Mouse (Mus musculus) neural tube, embryonic 14.5 days (tissue): Measurements from ENCODE around the gene Parp11. TPM values are rescaled to one million over a fixed set of nuclear protein-coding genes. Genes with fewer than 3 reads are reported as not detected.

Experiments used
- ATAC-seq: fragments of 200-750 bp; cut with Nextera tagmentation; 2 replicates; pipeline ENCODE4 v1.8.0; 2017; ENCODE audit warnings: low read depth, mild to moderate bottlenecking, moderate TSS enrichment, moderate library complexity
- H3K27ac ChIP-seq: fragments of 300-500 bp; sonication (generic); 2 replicates; pipeline ENCODE4 v1.5.1; 2014; ENCODE audit warnings: low read depth, mild to moderate bottlenecking, control low read depth, low read length, moderate library complexity, mixed read lengths
- H3K27me3 ChIP-seq: fragments of 300-500 bp; sonication (generic); 2 replicates; pipeline ENCODE4 v1.6.1; 2014; ENCODE audit warnings: low read length; ENCODE audit not compliant: control insufficient read depth, insufficient read depth
- H3K36me3 ChIP-seq: fragments of 300-500 bp; sonication (generic); 2 replicates; pipeline ENCODE4 v1.6.1; 2014; ENCODE audit warnings: low read length, mixed read lengths; ENCODE audit not compliant: control insufficient read depth, insufficient read depth
- H3K4me1 ChIP-seq: fragments of 300-500 bp; sonication (generic); 2 replicates; pipeline ENCODE4 v1.6.1; 2014; ENCODE audit warnings: low read length; ENCODE audit not compliant: control insufficient read depth, insufficient read depth
- H3K4me2 ChIP-seq: fragments of 300-500 bp; sonication (generic); 2 replicates; pipeline ENCODE4 v1.6.1; 2014; ENCODE audit warnings: mild to moderate bottlenecking, low read depth, low read length, control low read depth
- H3K4me3 ChIP-seq: fragments of 300-500 bp; sonication (generic); 2 replicates; pipeline ENCODE4 v1.5.1; 2014; ENCODE audit warnings: low read depth, low read length, control low read depth, mixed read lengths
- H3K9ac ChIP-seq: fragments of 300-500 bp; sonication (generic); replicated peaks from 2 replicates; pipeline ENCODE4 v1.6.1; 2014; ENCODE audit warnings: low read depth, mild to moderate bottlenecking, control low read depth, low read length, mixed read lengths
- H3K9me3 ChIP-seq: fragments of 300-500 bp; sonication (generic); 2 replicates; pipeline ENCODE4 v1.6.1; 2016; ENCODE audit warnings: low read length; ENCODE audit not compliant: control insufficient read depth
- WGBS: fragments of 180-500 bp; shearing (Covaris S2); extraction: QIAGEN DNeasy Blood & Tissue Kit; methylation state at CpG from one replicate; pipeline ENCODE4 v1.1.7; 2014; 5-methylcytosine and 5-hydroxymethylcytosine counted together
- polyA plus RNA-seq: library from polyadenylated mRNA; unstranded; fragments of >200 nt; fragmentation: Nextera tagmentation; extraction: Ambion mirVana; gene quantifications from 2 replicates; pipeline ENCODE4 v1.2.1, GENCODE M21; 2014

Gene Parp11
- polyA plus RNA-seq, 1 experiment from 2014 or later: 90.8 TPM

DNA sequence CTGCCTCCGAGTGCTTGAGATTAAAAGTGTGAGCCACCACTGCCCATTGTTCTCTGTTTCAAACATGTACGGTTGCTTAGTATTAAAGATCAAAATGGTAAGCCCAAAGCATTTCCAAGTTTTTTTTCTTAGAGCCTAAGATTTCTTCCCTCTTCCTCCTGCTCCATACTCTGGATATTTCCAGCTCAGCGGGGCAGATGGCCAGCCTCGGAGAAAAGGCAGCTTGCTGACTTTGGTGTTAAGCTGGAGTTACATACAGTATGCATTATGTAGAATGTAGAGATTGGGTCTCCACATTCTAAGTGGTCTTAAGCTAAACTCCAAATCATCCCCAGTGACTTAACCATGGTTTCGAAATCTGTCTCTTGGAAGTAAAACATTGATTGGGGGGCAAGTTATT is 21.5 kb upstream of the Parp11 start:
- Histone ChIP-seq H3K4me3 (no peak overlapping the region), H3K9ac (no peak overlapping the region), H3K36me3 (no peaks in the 10 kb centered on the region), H3K4me1 (no peaks in the 10 kb centered on the region), H3K4me2 (no peak overlapping the region), H3K27ac (no peak overlapping the region), H3K27me3 (no peaks in the 10 kb centered on the region), H3K9me3 (no peaks in the 10 kb centered on the region)
- WGBS: 83% methylated on average over 5 of the region's 5 CpGs
- no peak for ATAC-seq

DNA sequence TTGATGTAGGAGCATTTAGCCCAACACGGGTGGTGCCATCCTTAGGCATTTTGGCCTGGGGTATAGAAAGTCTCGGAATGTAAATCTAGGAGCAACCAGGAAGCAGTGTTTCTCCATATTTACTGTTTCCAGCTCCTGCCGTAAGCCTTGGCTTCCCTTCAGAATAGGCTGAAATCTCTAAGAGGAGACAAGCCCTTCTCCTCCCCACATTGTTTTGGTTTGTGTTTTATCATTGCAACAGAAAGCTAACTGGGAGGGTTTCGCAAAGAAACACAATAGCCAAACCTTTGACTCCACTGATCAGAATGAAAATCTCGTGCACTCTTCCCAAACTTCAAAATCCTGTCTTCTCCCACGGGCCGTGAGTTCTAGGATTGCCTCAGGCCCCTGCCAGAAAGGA is 15.9 kb upstream of the Parp11 start:
- Histone ChIP-seq H3K27ac (no peak overlapping the region), H3K27me3 (no peaks in the 10 kb centered on the region), H3K9me3 (no peaks in the 10 kb centered on the region), H3K36me3 (no peaks in the 10 kb centered on the region), H3K9ac (no peak overlapping the region), H3K4me2 (no peak overlapping the region), H3K4me3 (no peak overlapping the region), H3K4me1 (no peaks in the 10 kb centered on the region)
- no peak for ATAC-seq
- 89% methylated on average over 7 of the region's 7 CpGs for WGBS

DNA sequence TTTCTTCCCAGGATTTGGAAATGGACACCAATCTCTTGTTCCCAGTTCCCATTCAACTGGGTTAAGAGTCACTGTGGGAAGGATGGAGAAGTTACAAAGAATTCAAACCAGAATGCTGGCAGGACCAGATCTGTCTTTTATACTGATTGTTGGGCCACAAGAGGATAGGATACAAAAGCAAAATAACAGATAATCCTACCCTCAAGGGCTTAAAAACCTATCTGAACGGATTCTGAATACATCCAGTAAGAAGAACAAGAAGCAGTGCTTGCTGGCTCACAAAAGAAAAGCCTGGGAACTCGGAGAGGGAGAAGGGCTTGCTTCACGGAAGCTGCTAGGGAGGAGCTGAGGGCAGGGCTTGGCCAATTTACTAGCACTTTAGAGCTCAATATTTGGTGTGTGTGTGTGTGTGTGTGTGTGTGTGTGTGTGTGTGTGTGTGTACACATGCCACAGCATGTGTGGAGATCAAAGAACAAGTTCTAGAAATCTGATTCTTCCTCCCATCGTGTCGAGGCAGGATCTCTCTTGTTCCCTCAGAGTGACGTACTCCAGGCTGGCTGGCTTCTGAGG is 15.4 kb upstream of the Parp11 start:
- 67% methylated on average over 6 of the region's 6 CpGs for WGBS

DNA sequence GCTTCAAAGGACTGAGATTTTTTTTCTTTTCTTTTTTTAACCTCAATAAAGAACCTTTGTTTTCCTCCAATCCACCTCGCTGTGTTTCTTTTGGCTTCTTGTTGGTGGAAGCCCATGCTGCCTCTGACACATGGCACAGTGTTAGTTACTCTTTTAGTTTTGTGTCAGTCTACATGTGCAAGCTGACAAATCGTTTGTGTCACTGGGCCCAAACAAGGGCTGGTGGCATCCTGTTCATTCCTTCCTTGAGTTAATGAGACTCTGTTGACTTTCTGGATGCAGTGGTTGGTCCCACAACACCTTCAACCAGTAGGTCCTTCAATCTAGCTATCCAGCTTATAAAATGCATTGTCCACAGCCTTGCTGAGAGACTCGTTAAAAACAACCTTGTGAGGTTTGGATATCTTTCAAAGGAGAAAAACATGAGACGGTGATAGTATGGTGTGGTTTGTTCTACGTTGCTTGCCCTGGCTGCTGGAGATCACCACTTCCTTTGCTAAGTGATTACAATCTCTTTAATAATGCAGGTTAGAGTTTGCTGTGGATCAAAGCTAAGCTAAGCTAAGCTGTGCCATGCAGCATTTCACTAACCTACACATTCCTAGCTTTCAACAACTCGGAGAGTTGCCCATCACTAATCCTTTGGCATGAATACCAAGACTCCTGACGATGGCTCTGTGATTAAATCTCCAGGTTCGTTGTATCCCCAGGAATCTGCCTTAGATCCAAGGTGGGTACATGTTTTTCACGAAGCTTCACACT is 12.6 kb upstream of the Parp11 start:
- Histone ChIP-seq H3K4me1 (no peaks in the 10 kb centered on the region), H3K9ac (no peak overlapping the region), H3K4me3 (no peak overlapping the region), H3K27ac (no peak overlapping the region), H3K4me2 (no peak overlapping the region), H3K27me3 (no peaks in the 10 kb centered on the region), H3K36me3 (no peaks in the 10 kb centered on the region), H3K9me3 (no peaks in the 10 kb centered on the region)
- 85% methylated on average over 9 of the region's 9 CpGs for WGBS
- ATAC-seq: no peak

More for the DNA sequence above, 15.4 kb upstream of the Parp11 start:
- Histone ChIP-seq H3K27ac (no peak overlapping the region), H3K4me2 (no peak overlapping the region), H3K9me3 (no peaks in the 10 kb centered on the region), H3K36me3 (no peaks in the 10 kb centered on the region), H3K4me3 (no peak overlapping the region), H3K4me1 (no peaks in the 10 kb centered on the region), H3K9ac (no peak overlapping the region), H3K27me3 (no peaks in the 10 kb centered on the region)
- no peak for ATAC-seq

DNA sequence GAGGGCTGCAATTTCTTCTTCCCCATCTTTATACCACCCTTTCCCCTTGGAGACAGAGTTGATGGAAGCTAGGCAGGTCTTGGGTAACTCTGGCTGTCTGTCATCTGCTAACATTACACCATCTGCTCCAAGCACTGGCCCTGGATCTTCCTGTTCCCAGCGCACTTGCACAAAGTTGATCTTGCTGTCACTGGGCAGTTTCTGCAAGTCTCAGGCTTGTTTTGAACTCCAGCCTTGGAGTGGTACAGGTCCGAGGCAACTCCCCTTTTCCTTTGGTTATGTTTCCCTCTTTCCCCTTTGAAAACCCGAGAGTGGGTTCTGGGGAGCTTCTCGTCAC is 12.0 kb upstream of the Parp11 start:
- Histone ChIP-seq H3K4me3 (no peak overlapping the region), H3K27me3 (no peaks in the 10 kb centered on the region), H3K36me3 (no peaks in the 10 kb centered on the region), H3K9me3 (no peaks in the 10 kb centered on the region), H3K4me1 (no peaks in the 10 kb centered on the region), H3K4me2 (no peak overlapping the region), H3K27ac (no peak overlapping the region), H3K9ac (no peak overlapping the region)
- ATAC-seq: no peak
- 92% methylated on average over 4 of the region's 4 CpGs for WGBS

DNA sequence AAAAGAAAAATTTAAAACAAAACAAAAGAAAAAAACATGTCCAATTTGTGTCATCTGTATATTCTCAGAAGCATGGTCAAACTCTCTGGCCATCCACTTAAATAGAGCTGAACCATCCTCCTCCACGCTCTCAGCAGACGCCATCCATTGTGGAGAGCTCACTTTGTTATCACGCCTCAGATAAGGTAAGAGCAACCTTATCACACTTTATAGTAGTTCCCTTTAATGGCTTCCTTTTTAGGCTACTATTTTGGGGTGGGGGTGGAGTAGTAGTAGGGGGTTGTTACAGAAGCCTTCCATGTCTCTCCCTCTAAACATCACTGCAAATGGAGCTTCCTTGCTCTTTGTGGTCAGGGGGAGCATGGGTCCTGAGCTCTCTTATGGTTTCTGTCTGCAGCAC is 7.6 kb upstream of the Parp11 start:
- Histone ChIP-seq H3K4me2 (no peak overlapping the region), H3K36me3 (no peaks in the 10 kb centered on the region), H3K9ac (no peak overlapping the region), H3K27ac (no peak overlapping the region), H3K4me1 (0 out of 2 replicates have a peak, but pooled peaks cover 2% of the 10 kb centered on the region), H3K4me3 (no peak overlapping the region), H3K27me3 (no peaks in the 10 kb centered on the region), H3K9me3 (no peaks in the 10 kb centered on the region)
- 93% methylated on average over 3 of the region's 3 CpGs for WGBS
- ATAC-seq: no peak

DNA sequence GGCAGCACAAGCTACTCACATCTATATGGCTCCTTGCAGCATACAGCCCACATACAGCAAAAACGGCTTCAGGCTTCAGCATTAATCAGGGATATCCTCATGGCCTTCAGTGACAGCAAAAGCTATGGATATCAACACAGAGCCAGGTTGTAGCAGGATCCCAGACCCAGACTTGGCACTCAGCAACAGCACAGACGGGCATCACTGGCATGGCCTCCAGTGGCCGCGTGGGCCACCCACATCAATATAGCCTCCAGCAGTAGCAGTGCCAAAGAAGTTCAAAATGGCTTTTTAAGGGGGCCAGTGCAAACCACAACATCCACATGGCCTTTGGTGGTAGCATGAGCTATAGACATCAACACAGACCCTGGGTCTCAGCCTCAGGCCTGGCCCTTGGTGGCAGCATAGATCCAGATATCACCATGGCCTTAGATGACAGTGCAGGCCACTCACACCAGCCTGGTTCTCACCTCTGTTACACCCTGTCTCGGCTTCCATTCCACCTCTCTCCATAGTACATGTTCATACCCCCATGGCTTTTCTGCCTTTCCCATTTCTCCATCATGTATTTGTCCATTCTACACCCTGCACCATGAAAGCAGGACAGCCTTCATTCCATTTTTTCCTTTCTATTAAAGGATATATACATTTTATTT is 7.0 kb upstream of the Parp11 start:
- H3K4me2 ChIP-seq: no peak overlapping the region
- peak; percentile 52; the same call in 1 of the 2 replicates for ATAC-seq
- no peaks in the 10 kb centered on the region for H3K27me3 ChIP-seq
- 0 out of 2 replicates have a peak, but pooled peaks cover 2% of the 10 kb centered on the region for H3K4me1 ChIP-seq
- no peak overlapping the region for H3K27ac ChIP-seq
- H3K36me3 ChIP-seq: no peaks in the 10 kb centered on the region
- H3K9me3 ChIP-seq: no peaks in the 10 kb centered on the region
- 79% methylated on average over 5 of the region's 5 CpGs for WGBS
- H3K9ac ChIP-seq: no peak overlapping the region
- no peak overlapping the region for H3K4me3 ChIP-seq

DNA sequence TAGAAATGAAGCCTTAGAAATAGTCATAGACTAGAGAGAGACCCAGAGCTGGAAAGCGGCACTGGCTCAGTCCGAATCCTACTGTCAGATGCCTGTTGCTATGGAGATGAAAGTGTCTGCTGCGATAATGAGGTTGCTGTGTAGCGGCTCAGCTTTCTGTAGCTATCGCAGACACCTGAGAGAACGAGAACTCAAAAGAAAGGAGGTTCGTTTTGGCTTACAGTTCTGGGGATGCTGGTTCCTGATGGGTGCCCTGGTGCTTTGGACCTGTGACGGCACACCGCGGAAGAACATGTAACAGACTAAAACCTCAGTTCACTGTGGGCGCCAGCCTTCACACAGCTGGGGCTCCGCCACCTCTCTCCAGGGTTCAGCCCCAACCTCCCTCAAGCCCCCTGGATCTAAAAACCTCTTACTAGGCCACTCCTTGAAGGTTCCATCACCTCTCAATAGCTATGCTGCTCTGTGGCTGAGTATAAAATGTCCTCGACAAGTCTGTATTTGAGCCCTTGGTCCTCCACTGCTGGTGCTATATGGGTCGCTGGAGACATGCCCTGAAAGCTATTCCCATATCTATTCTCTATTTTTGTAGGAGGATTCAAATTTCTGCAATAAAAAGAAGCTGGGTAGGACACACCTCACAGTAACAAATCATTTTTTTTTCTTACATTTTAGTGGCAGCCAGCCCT is 6.1 kb upstream of the Parp11 start:
- Histone ChIP-seq H3K9me3 (no peaks in the 10 kb centered on the region), H3K4me1 (0 out of 2 replicates have a peak, but pooled peaks cover 2% of the 10 kb centered on the region), H3K9ac (no peak overlapping the region), H3K36me3 (no peaks in the 10 kb centered on the region), H3K27ac (no peak overlapping the region), H3K27me3 (no peaks in the 10 kb centered on the region), H3K4me2 (peak overlapping the region; percentile 19), H3K4me3 (no peak overlapping the region)
- ATAC-seq: peak; percentile 93; the same call in 1 of the 2 replicates
- WGBS: 36% methylated on average over 14 of the region's 14 CpGs

DNA sequence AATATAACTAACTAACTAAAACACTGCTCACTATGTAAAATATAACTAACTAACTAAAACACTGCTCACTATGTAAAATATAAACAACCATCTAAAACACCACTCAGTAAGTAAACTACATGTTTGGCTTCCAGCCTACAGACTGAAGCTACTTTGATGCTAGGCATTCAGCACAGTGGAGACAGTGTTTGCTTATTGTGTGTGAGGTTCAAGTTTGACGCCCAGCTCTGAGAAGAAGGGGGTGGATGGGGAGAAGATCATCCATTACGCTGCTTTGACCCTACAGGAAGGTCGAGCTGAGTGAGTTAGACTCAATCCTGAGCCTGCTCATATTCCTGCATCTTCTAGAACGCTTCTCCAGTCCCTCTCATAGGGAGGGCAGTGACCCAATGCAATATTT is 4.1 kb upstream of the Parp11 start:
- 0 out of 2 replicates have a peak, but pooled peaks cover 2% of the 10 kb centered on the region for H3K4me1 ChIP-seq
- no peak overlapping the region for H3K4me2 ChIP-seq
- no peaks in the 10 kb centered on the region for H3K9me3 ChIP-seq
- WGBS: 51% methylated on average over 4 of the region's 4 CpGs
- no peak overlapping the region for H3K27ac ChIP-seq
- no peak overlapping the region for H3K4me3 ChIP-seq
- no peak for ATAC-seq
- H3K36me3 ChIP-seq: no peaks in the 10 kb centered on the region
- H3K27me3 ChIP-seq: no peaks in the 10 kb centered on the region
- H3K9ac ChIP-seq: no peak overlapping the region
